Mouse (Mus musculus): ENCODE results near the gene Acod1. TPM values are rescaled to one million over a fixed set of nuclear protein-coding genes. Genes with fewer than 3 reads are reported as not detected.

Acod1 gene
- polyA plus RNA-seq, 1 experiment: 0.19 TPM

DNA sequence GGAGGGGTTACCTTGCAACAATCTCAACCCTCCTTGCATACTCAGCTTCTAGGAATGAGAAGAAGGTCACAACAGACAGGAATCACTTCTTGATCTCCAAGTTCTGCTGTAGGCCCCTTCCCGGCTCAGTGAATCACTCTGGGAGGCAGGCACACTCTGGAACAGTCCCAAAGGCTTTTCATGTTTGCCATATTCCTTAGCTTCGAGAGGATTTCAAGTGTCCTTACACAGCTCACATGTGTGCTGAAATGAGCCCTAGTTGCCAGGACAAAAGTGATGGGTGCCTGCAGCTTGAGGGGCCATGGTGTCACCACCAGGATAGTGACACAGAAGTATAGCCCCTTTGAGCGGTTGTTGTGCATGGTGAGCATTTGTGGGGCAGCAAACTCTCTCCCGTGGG, 26.0 kb downstream of the Acod1 start:
- DNase-seq (ENCODE audit: low read depth): no peak

DNA sequence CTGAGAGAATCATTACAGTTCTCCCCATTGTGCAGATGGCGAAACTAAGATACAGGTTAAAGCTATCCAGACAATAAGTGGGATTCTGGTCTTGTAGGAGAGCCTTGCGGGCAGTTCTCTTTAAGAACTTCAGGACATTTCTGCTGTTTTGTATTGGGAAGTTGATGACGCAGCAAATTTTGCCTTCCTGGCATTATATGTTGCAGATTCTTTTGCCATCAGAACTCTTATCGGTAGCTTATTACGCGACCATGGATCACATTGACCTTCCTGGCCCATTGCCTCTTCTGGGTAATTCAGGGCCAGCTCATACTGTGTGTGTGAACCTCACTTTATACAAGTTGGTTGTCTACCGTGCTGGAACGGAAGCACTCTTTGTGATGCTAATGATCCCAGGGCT, 27.0 kb downstream of the Acod1 start:
- DNase-seq (ENCODE audit: low read depth): no peak

DNA sequence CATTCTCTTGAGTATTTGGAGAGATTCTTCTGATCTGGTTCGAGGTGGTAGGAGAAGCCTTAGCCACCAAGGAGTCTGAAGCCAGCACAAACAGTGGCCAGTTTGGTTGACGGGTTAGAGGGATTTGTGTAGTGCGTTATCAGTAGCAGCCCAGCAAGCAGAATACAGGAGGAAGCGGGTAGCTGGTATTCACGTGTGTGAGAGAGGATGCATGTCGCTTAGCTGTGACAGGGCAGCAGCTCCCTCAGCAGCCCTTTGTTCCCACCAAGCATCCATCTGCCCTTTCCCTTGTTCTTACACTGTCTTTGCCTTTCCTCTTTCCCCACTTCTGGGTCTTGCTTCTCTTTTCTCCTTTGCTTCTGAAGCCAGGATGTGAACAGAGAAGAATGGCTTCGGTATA, 28.4 kb downstream of the Acod1 start:
- DNase-seq (ENCODE audit: low read depth): no peak

DNA sequence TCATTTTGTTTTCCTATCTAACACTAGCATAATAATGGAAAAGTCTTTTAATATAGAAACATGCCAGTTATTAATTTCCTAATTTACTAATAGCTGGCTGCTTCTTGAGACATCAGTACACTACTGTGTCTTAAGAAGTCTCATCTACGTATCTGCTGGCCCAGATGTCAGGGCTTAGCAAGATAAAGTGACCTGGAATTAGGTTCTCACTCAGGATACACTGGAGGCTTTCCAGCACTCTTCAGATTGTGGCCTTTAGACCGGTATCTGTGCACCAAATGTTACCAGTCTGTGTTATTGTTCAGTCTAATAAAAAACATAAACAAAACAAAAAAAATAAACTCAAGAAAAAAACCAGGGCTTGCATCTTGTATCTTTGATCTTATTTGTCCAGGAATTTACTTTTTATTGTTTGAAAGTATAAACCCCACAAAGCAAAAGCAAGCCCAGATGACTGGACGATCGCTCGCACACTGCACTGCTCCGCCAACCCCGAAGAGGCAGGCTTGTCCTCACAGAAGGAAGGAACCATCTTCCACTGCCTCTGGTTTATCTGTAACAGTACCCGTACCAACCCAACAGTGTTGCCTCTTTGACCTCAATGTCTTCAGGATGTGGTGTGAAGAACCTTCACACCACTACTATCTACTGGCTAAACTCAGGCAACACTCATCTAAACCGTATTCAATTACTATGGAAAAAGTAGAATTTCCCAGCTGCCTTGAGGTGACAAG, 30.7 kb downstream of the Acod1 start:
- DNase-seq (ENCODE audit: low read depth): no peak

DNA sequence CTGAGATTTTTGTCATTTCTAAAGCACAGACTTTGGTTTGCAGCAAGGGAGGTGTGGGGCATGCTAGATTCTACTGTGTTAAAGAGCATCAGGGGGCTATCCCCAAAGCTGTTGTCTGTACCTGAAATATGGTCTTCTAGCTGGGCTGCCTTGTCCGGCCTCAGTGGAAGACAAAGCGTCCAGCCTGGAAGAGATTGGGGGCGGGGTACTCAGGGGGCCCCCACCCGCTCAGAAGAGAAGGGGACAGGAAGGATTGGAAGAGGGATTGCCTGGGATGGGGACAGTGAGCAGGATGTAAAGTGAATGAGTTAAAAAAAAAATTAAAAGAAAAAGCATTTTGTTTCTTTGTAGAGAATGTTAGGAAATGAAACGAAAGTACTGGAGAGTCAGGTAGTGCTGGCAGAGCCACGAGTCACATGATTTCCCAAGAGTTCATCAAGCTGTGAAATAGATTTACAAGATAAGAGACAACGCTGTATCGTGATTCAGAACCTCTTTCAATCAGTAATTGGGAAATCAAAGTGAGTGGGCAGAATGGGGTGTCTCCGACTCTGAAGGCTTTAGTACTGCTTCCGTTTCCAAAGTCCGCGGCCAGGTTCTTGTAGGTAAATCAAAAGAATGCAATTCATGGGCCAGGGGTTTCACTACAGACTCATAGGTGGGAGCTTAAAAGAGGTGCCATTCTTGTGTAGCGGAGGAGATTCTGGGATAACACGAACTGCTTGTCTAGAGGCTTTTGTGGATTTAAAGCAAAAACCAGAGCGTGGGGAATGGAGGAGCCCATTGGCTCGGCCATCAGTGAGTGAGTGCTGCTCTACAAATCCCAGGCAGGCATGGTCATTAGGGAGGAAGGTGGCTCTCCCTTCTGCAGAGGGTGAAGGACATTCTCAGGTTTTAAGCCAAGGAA, 31.5 kb downstream of the Acod1 start:
- DNase-seq (ENCODE audit: low read depth): peak; percentile 84

- DNase-seq (ENCODE audit: low read depth): no peak
Measured at GRCm38 (mm10) chr14:103079209-103079977, 32.6 kb downstream of the Acod1 start.

GRCm38 (mm10) chr14:103085840-103086533, 39.2 kb downstream of the Acod1 start:
- DNase-seq (ENCODE audit: low read depth): no peak

- no peak for DNase-seq (ENCODE audit: low read depth)
Measured at GRCm38 (mm10) chr14:103086671-103087324, 40.0 kb downstream of the Acod1 start.

DNA sequence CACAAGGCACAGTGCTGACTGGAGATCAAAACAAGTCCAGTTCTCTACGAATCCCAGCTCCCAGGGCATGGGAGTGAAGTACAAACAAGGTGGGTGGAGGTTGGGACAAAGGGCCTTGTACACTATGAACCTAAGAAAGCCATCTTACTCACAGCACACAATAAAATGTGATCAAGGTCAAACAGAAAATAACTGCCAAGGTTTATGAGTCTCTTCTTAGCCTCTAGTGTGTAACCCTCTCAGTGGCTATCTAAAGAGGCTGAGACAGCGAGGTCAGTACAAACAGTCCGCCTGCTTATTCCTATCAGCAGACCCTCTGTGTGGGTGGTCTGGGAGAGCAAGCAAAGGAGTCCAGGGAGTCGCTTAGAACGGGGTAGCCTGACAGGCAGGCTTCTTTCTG, 41.1 kb downstream of the Acod1 start:
- DNase-seq (ENCODE audit: low read depth): no peak

GRCm38 (mm10) chr14:103088624-103089023, 41.8 kb downstream of the Acod1 start:
- DNase-seq (ENCODE audit: low read depth): no peak

DNA sequence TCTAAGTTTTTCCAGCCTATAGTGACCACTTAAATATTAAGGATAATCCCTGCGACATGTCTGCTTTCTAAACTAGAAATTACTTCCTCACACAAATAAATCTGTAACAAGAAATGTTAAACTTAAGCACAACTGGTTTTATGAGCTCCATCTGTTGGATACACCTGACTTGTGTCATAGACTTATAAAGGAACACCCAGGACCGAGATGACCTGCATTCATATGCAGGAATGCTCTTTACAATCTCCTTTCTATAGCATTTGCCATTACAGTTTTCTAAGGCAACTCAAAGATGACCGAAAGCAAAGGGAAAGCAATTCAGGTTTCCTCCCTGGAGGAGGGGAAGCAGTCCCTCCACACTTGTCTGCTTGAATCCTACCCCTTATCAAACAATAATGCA, 46.5 kb downstream of the Acod1 start:
- no peak for DNase-seq (ENCODE audit: low read depth)

DNA sequence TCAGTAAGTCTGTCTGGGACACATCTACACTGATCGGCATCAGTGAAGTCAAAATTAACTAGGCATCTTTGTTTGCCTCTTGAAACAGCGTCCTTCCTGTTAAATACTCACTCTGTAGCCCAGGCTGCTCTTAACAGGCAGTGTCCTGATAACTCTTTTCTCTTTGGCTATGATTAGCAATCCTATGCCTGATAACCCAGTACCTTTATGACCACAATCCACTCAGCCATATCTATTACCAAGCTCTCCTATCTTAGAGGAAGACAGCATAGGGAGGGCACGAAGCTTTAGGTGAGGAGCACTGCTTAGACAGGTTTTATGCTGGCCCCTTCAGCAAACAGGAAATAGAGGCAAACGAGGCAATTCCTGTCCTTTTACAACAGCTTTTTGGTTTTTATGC, 46.9 kb downstream of the Acod1 start:
- DNase-seq (ENCODE audit: low read depth): no peak

DNA sequence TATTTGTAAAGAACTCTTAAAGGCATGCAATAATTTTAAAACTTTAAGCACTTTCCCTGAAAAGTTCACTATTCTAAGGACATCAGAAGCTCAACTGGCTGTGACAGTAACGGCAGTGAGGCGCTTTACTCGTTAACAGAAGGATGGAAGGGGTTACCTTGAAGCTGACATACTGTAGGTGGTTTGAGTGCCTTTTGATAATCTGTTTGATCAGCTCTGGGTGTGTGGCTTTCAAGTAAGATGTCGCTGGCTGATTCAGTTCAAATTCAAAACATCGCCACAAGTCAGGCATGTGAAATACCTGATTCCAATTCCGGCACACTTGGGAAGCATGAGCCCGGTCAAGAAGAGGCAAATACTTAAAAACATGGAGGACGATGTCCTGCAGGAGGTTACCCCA, 48.3 kb downstream of the Acod1 start:
- no peak for DNase-seq (ENCODE audit: low read depth)

- DNase-seq (ENCODE audit: low read depth): no peak
Measured at GRCm38 (mm10) chr14:103095826-103096225, 49.0 kb downstream of the Acod1 start.

- DNase-seq (ENCODE audit: low read depth): peak; percentile 46
Measured at GRCm38 (mm10) chr14:103096621-103097020, 49.8 kb downstream of the Acod1 start.

GRCm38 (mm10) chr14:103098213-103098586, 51.4 kb downstream of the Acod1 start:
- no peak for DNase-seq (ENCODE audit: low read depth)

DNA sequence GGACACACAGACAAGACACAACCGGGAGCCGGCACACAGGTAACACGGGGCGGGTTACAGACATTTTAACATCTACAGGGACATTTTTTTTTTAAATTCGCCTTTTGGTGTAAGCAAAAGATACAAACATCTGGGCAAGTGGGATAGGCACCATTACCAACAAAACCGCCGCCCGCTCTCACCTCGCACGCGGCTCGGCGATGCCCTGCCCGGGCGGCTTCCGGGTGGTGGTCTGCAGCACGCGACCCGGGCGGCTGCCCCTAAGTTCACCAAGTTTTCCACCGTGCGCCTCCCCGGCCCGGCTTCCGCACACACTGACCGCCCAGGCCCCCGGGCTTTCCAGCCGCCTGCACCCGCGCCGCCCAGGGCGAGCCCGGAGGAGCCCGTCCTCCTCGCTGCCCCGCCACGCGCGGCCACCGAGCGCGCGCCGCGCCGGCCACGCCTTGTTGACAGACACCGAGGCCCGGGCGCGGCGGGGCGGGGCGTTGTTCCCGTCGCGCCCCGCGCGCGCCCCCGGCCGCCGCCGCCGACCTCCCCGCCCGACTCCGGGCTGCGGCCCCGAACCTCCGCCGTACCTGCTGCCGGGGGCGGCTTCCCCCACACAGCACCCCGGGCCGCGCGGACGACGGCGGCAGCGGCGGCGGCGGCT, 51.9 kb downstream of the Acod1 start:
- DNase-seq (ENCODE audit: low read depth): no peak

DNA sequence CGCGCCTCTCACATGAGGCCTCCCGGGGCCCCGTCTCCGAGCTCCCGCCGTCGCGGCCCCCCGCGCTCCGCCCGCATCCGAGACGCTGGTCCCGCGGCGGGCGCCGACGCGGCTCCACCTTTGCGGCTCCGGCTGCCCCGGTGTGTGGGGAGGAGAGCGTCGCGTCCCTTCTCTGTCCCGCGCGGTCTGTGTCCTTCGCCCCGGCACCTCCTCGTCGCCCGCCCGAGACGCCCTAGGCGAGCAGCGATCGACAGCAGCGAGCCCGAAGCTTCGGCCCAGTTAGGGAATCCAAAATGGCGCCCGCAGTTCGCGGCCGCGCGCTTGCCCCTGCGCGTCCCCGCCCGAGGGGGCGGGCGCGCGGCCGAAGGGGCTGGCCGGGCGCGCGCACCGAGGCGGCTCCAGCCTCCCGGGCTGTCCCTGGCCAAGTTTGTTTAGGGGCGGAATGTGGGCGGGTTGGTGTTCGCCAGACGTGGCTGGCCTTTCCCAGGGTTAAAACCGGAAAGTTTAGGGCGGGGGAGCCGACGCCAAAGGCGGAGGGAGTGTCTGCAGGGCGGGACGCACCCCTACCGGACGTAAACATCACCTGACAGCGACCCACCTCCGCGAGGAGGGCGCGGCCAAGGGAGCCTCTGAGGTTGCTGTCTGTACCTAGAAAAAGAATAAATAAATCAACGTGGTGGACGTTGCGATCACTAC, 52.6 kb downstream of the Acod1 start, which contains the start of gene Fbxl3:
Gene Fbxl3, minus strand, starts transcription at position 329 of the 696 bp plus-strand sequence.
- peak; percentile 79 for DNase-seq (ENCODE audit: low read depth)

- no peak for DNase-seq (ENCODE audit: low read depth)
Measured at GRCm38 (mm10) chr14:103100296-103100695, 53.5 kb downstream of the Acod1 start.

DNA sequence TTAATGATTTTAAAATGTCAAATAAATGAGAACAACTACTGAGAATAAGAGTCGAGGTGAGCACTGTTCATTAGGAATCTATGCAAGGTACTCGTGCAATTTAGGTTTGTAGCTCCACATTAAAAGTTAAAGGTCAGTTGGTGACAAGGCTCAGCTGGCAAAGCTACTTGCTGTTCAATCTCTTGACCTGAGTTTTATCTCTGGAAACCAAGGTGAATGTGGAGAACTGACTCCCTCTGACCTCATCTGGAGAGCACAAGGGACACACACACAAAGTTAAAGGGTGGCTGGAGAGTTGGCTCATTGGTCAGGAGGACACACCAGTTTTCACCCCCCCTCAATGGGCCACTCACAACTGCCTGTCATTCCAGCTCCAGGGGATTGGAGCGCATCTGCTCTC, 54.4 kb downstream of the Acod1 start:
- no peak for DNase-seq (ENCODE audit: low read depth)

All from gonadal fat pad, adult 2 months (tissue).